Mouse (Mus musculus) A20 (cell line): ENCODE data around the gene Ifi204.
A peak's percentile ranks its signal among the peaks of the same experiment; 100 is the strongest.
"Not testable (repeated sequence)": the region's sequence is repeated elsewhere in the genome, so short reads cannot be mapped to it uniquely, and the experiment has no call there.

ENCODE experiments used
- DNase-seq: peaks from one replicate; pipeline ENCODE4 v3.0.0-alpha.2; 2011; ENCODE audit warnings: low read depth, low spot score

Ifi204 gene

DNA sequence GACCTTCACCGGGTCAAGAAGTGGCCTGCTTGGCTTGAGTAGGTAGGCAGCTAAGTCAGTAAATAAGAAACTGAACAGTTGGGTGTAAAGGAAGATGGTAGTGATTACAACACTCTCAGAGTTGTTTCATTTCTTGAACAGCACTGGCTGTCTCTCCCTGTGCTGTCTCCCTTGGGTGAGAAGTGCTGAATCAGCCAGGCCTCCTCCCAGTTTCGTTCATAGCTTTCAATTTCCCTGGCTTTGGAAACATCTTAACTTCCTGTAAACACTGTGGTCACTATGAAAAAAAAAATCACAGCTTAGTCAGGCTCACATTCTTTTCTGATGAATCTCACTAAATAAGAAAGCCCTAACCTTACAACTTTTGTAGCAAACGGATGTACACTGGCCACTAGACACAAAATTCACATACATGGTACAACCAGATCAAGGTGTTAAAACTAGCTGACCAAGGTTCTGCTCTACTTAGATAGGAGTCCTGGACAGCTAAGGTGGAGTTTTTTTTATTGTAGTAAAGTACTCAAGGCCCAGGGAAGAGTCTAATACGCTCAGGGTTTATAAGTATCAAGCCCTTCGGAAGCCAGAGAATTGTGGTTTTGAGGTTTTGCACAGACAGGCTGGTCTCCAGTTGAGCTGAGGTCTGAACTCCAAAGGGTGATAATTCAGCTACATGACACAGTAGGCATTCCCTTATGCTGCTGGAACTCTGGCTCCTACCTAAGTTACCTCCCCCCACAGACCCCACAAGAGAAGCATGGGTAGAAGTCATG is at the start of gene Ifi204:
Ifi204 (minus strand) TSS at position 96 of the 770 bp plus-strand sequence.
- DNase-seq = not testable (repeated sequence)

DNA sequence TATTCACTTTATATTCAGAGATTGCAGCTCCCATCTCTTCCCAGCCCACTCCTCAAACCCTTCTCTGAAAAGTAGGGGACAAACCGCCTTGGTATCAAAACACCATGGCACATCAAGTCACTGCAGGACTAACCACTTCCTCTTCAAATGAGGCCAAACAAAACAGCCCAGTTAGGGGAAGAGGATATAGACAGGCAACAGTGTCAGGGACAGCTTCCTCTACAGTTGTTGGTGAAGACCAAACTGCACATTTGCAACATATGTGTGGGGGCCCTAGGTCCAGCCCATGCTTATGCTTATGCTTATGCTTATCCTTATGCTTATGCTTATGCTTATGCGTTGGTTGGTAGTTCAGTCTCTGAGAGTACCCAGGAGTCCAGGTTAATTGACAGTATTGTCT is 42.6 kb upstream of the Ifi204 start:
- peak; percentile 46 for DNase-seq

DNA sequence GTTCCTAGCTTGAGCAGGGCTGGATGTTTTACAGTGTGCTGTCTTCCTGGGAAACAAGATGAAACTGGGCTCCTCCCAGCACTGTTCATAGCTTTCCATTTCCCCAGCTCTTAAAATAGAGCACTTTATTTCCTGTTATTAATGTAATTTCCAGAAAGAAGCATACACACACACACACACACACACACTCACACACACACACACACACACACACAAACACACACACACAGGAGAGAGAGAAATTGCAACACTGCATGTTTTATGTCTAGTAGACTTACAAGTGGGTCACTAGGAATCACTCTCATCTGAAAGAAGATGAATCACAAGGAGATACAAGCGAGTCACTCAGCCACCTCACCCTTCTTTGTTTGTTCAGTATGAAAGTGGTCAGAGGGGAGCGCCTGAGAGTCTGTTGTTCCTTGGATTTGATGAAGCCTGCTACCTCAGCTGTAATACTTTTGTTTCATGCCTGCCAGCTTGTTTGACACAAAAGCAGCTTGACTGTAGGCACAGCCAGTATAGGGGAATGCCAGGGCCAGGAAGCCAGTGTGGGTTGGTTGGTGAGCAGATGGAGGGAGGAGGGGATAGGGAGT is 36.0 kb upstream of the Ifi204 start:
- DNase-seq = not testable (repeated sequence)

DNA sequence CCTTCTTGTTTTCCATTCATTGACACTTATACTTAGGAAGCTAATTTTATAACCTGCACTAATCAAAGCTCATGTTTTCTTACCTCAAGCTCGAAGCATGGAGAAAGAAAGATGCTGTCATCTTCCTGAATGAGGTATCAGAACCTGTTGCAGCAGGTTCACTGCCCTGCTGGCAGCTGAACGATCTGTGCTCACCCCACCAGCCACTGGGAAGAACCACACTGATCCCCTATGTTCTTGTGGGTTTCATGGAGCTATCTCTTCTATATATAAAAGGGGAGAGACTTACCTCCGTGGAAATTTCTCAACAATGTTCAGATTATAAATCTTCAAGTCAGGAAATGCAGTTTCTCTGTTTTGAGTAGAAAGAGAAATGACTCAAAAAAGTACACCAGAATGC is 35.5 kb upstream of the Ifi204 start:
- not testable (repeated sequence) for DNase-seq

DNA sequence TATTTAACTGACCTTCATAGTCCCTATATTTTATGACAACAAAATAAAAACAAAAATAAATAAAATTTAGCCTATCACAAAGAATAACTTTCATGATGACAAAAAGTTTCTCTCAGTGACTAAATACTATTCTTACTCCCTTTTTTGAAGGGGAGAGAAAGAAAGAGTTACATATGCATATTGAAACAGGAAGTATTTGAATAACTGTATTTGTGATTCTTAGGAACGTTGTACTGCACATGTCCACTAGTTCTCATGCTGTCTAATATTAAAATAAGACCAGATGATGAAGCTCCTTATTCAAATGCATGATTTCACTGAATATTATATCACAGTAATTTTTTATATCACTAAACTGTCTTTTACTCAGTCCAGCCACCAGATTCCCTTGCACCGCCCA is 35.0 kb upstream of the Ifi204 start:
- DNase-seq = not testable (repeated sequence)

DNA sequence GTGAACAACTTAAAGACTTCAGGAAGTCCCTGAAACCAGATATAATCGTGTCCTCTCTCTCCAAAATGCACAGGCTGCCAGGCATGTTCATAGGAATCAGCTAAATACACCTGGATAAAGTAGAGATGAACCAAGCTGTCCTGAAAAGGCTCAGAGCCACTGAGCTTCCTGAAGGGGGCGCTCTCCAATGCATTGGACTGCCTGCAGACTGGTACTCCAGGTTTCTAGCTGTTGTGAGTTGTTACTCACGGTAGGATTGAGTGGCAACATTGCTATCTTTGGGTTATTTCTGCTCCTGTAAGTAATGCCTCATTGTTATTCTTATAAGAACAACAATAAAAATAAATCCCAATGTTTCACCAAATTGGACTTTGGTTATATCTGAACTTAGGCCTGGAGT is 6.7 kb upstream of the Ifi204 start:
- DNase-seq = not testable (repeated sequence)

DNA sequence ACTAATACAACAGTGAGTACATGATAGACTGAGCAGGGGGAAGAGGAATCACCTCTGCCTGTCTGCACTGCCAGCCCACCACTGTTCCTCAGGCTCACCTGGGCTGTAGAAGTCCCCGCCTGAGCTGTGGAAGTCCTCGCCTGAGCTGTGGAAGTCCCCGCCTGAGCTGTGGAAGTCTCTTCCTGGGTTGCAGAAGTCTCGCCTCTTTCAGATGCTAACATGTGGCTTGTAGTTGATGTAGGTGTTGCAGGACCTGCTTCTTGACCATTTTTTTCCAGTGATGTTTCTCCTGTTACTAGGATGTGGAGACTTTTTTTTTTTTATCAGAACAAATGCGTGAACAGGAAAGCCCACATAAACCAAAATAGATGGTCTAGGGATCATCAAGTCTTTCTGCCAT is 6.7 kb downstream of the Ifi204 start:
- not testable (repeated sequence) for DNase-seq

DNA sequence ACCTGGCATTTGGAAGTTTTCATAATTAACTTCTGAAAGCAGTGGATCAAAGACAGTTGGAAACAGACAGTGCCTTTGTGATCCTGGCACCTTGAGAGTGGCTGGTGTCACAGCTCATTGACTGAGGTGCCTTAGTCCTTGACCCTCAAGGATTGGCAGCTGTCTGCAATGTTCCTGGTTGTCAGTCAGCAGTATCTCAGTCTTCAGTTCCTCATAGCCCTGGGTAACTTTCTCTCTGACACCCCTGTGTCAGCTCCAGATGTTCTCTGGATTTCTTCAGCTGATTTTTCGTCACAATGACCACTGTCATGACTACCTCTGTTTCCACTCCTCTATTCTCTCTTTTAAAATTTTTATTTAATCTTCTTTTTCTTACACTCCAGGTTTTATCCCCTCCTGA is 24.5 kb downstream of the Ifi204 start:
- no peak for DNase-seq

DNA sequence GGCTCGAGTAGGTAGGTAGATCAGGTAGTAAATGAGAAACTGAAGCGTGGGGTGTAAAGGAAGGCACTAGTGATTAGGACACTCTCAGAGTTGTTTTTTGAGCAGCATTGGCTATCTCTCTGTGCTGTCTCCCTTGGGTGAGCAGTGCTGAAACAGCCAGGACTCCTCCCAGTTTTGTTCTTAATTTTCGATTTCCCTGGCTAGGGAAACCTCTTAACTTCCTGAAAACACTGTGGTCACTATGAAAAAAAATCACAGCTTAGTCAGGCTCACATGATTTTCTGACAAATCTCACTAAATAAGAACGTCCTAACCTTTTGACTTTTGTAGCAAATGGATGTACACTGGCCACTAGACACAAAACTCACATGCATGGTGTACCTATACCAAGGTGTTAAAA is 25.1 kb downstream of the Ifi204 start, which contains the start of gene Ifi207:
Ifi207 (minus strand) TSS at position 92 of the 400 bp plus-strand sequence.
- no peak for DNase-seq

DNA sequence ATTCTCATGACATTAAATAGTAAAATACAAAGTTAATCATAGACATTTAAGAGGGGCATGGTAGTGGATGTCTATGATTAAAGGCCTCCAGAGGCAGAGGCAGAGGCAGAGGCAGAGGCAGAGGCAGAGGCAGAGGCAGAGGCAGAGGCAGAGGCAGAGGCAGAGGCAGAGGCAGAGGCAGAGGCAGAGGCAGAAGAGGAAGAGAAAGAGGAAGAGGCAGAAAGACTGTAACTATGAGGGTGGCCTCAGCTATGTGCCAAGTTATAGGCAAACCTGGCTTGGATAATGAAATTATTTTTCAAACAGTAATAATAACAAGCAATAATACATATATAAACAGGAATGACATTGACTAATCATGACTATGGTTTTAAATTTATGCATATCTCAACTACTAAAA is 26.2 kb downstream of the Ifi204 start:
- no peak for DNase-seq

DNA sequence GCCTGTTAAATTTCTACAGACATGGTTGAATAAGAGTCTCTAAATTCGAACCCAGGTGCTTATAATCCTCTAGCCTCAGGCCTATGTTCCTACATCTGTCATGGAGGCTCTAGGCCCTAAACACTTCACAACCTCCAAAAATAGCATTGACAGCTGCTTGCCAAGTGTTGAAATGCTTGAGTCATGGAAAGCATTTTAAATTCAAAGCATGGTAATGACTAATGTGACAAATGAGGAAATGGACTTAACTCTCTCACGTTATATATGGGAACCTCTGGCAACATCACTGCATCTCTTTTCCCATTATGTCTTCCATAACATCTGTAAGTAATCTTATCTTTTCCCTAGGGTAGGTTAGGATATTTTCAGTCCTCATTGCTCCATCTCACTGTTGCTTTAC is 29.8 kb downstream of the Ifi204 start:
- no peak for DNase-seq

DNA sequence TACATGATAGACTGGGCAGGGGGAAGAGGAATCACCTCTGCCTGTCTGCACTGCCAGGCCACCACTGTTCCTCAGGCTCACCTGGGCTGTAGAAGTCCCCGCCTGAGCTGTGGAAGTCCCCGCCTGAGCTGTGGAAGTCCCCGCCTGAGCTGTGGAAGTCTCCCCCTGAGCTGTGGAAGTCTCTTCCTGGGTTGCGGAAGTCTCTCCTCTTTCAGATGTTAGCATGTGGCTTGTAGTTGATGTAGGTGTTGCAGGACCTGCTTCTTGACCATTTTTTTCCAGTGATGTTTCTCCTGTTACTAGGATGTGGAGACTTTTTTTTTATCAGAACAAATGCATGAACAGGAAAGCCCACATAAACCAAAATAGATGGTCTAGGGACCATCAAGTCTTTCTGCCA is 31.7 kb downstream of the Ifi204 start:
- not testable (repeated sequence) for DNase-seq

DNA sequence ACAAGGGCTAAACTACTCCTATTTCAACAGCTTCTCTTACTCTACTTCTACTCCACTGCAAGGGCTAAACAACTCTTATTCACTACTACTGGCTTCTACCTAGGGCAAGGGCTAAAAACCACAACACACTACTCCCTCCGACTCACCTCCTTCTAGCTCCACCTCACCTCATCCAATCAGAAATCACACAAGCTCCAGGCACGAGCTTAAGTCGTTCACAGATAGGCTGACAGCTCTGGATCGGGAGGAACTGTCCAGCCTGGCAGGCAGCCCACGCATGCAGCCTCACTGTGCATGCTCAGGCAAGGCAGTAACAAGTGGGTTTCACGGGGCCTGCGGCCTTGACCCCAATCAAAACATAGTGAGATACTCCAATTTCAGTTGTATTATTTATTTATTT is 33.5 kb downstream of the Ifi204 start:
- no peak for DNase-seq
